Comparison of ENCODE assay signal across 25 mouse cellular contexts in the genomic region with DNA sequence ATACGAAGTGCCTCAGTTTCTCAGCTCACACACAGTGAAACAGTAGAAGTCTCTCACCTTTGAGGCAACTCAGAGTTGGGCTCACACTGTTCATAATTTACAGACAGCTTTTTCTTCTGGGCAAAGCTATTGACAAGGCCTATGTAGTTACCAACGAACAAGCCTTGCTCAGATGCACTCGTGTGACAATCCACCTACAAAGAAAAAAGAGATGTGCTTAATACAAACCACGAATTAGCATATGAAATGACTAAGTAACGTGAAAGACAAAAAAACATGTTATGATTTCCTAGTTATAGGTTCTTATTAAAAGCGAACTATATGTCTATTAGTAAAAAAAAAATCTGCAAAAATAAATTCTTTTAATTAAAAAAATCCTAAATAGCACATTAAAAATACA. TPM values are rescaled to one million over a fixed set of nuclear protein-coding genes. Genes with fewer than 3 reads are reported as not detected.
DNase-seq lines count a peak whose midpoint lies in the region; ATAC-seq lines count a peak whose summit lies in the region.
"Had no signal": no experiment of that assay in that cellular context is flagged by ENCODE, and none has a peak within 500 bp of the region (broad histone marks: within the 10 kb centered on the region; RNA-seq: fewer than 3 reads in every experiment).

No protein-coding gene starts in this region.

- H3K4me3 ChIP-seq in hindbrain, embryonic 12.5 days = no peak overlapping the region
- H3K4me3 ChIP-seq: embryonic facial prominence, embryonic 10.5 days; embryonic facial prominence, embryonic 12.5 days; forebrain, embryonic 13.5 days; forebrain, embryonic 15.5 days had no signal

- H3K4me1 ChIP-seq in hindbrain, embryonic 12.5 days = no peaks in the 10 kb centered on the region
- H3K4me1 ChIP-seq: embryonic facial prominence, embryonic 10.5 days; embryonic facial prominence, embryonic 12.5 days; forebrain, embryonic 13.5 days; forebrain, embryonic 15.5 days had no signal

- H3K36me3 ChIP-seq in hindbrain, embryonic 12.5 days = 0 out of 2 replicates have a peak, but pooled peaks cover 4% of the 10 kb centered on the region
- H3K36me3 ChIP-seq: forebrain, embryonic 15.5 days had no signal

- no peaks in the 10 kb centered on the region for H3K27me3 ChIP-seq in hindbrain, embryonic 12.5 days
- H3K27me3 ChIP-seq: CH12.LX; embryonic facial prominence, embryonic 12.5 days; forebrain, embryonic 13.5 days; forebrain, embryonic 15.5 days; Patski had no signal

- H3K9me3 ChIP-seq in hindbrain, embryonic 12.5 days (replicated peaks) = no peaks in the 10 kb centered on the region
- H3K9me3 ChIP-seq: embryonic facial prominence, embryonic 10.5 days; embryonic facial prominence, embryonic 12.5 days; forebrain, embryonic 13.5 days; forebrain, embryonic 15.5 days; G1E had no signal

- WGBS in hindbrain, embryonic 12.5 days = 90% methylated on average over 6 of the region's 6 CpGs

- no peak overlapping the region for H3K9ac ChIP-seq in hindbrain, embryonic 12.5 days
- H3K9ac ChIP-seq: embryonic facial prominence, embryonic 12.5 days; forebrain, embryonic 13.5 days; forebrain, embryonic 15.5 days; forebrain, postnatal 0 days had no signal

- no peak overlapping the region for H3K4me2 ChIP-seq in hindbrain, embryonic 12.5 days (replicated peaks)
- H3K4me2 ChIP-seq: embryonic facial prominence, embryonic 12.5 days; forebrain, embryonic 13.5 days; forebrain, embryonic 15.5 days had no signal

- ATAC-seq in activated CD4-positive, CD25-positive, alpha-beta regulatory T cell, adult 4 months = peak; percentile 43
- ATAC-seq in inflammation-experienced regulatory T-cells, adult 6 months = peak; percentile 52
- ATAC-seq in hindbrain, embryonic 12.5 days (ENCODE audit: low FRiP score) = no peak
- ATAC-seq: forebrain, embryonic 13.5 days; forebrain, embryonic 15.5 days; forebrain, postnatal 0 days; Patski had no signal

- H3K27ac ChIP-seq in hindbrain, embryonic 12.5 days = no peak overlapping the region
- H3K27ac ChIP-seq: embryonic facial prominence, embryonic 10.5 days; embryonic facial prominence, embryonic 12.5 days; forebrain, embryonic 13.5 days; forebrain, embryonic 15.5 days had no signal

- DNase-seq in CD4-positive, CD25-positive, alpha-beta regulatory T cell, adult 2 months (ENCODE audit: low read depth, low spot score) = peak; percentile 10
- DNase-seq in embryo, embryonic 10 days (ENCODE audit: low spot score) = no peak
- DNase-seq: adrenal gland, adult 2 months; adrenal gland, postnatal 10 days; adrenal gland, postnatal 25 days; B cell, adult 2 months; cerebellum, adult 11 months; cerebellum, adult 18-20 months; cerebellum, adult 8-10 months; cerebellum, adult 9-11 months; cerebellum, postnatal 14 days; cerebellum, postnatal 36 days; forebrain, postnatal 0 days had no signal

RNA-seq across cellular contexts. Expression of a gene that starts 8.5 kb away (rescaled TPM):
- polyA plus RNA-seq in activated CD4-positive, CD25-positive, alpha-beta regulatory T cell, adult 4 months (2017; shearing (Covaris generic)) = 10 to 100 TPM; 23.5 to 37.7 TPM
- 10 to 100 TPM; 21.4 to 37.1 (median 34.5) TPM for polyA plus RNA-seq in inflammation-experienced regulatory T-cells, adult 6 months (2017; shearing (Covaris generic))
- polyA plus RNA-seq in hindbrain, embryonic 12.5 days (2016; fragmentation: Nextera tagmentation; extraction: Ambion mirVana) = 7.7 and 11.1 TPM in 2 replicates

RNA-seq across cellular contexts. Expression of a gene that starts 32.9 kb away (rescaled TPM):
- 1 to 10 TPM in 1 of 2 experiments, under 1 TPM in 1; 0.68 to 1.4 TPM for polyA plus RNA-seq in activated CD4-positive, CD25-positive, alpha-beta regulatory T cell, adult 4 months (2017; shearing (Covaris generic))
- 1 to 10 TPM in 1 of 3 experiments, under 1 TPM in 2; 0.16 to 1.0 (median 0.37) TPM for polyA plus RNA-seq in inflammation-experienced regulatory T-cells, adult 6 months (2017; shearing (Covaris generic))
- 0.10 and 0.21 TPM in 2 replicates for polyA plus RNA-seq in hindbrain, embryonic 12.5 days (2016; fragmentation: Nextera tagmentation; extraction: Ambion mirVana)
- polyA plus RNA-seq: adrenal gland, adult 2 months; brain, embryonic 14.5 days; forebrain, embryonic 11.5 days; forebrain, embryonic 15.5 days; forebrain, postnatal 0 days; G1E had no signal

RNA-seq across cellular contexts. Expression of a gene that starts 38.5 kb away (rescaled TPM):
- 100 to 1,000 TPM in 1 of 2 experiments, 10 to 100 TPM in 1; 77.1 to 109 TPM for polyA plus RNA-seq in activated CD4-positive, CD25-positive, alpha-beta regulatory T cell, adult 4 months (2017; shearing (Covaris generic))
- polyA plus RNA-seq in inflammation-experienced regulatory T-cells, adult 6 months (2017; shearing (Covaris generic)) = 100 to 1,000 TPM in 1 of 3 experiments, 10 to 100 TPM in 2; 87.2 to 113 (median 96.5) TPM
- polyA plus RNA-seq in hindbrain, embryonic 12.5 days (2016; fragmentation: Nextera tagmentation; extraction: Ambion mirVana) = 45.1 and 54.9 TPM in 2 replicates

RNA-seq across cellular contexts. Expression of a gene that starts 38.7 kb away (rescaled TPM):
- polyA plus RNA-seq in activated CD4-positive, CD25-positive, alpha-beta regulatory T cell, adult 4 months (2017; shearing (Covaris generic)) = 1 to 10 TPM; 8.7 to 10.0 TPM
- polyA plus RNA-seq in inflammation-experienced regulatory T-cells, adult 6 months (2017; shearing (Covaris generic)) = 10 to 100 TPM in 2 of 3 experiments, 1 to 10 TPM in 1; 9.3 to 13.0 (median 11.4) TPM
- 24.8 and 25.5 TPM in 2 replicates for polyA plus RNA-seq in hindbrain, embryonic 12.5 days (2016; fragmentation: Nextera tagmentation; extraction: Ambion mirVana)

RNA-seq across cellular contexts. Expression of a gene that starts 42.4 kb away (rescaled TPM):
- 10 to 100 TPM; 82.0 to 84.0 TPM for polyA plus RNA-seq in activated CD4-positive, CD25-positive, alpha-beta regulatory T cell, adult 4 months (2017; shearing (Covaris generic))
- polyA plus RNA-seq in inflammation-experienced regulatory T-cells, adult 6 months (2017; shearing (Covaris generic)) = 10 to 100 TPM; 80.2 to 92.9 (median 81.9) TPM
- 102 and 111 TPM in 2 replicates for polyA plus RNA-seq in hindbrain, embryonic 12.5 days (2016; fragmentation: Nextera tagmentation; extraction: Ambion mirVana)
